Mouse (Mus musculus) retina, embryonic 14.5 days (tissue): ENCODE measurements around the gene Ipmk.

Source experiments
- DNase-seq: peaks from one replicate; pipeline ENCODE4 v3.0.0-alpha.2; 2015; ENCODE audit warnings: low spot score

The Ipmk gene

GRCm38 (mm10) chr10:71340195-71340594 lies 7.4 kb upstream of the Ipmk start:
- no peak for DNase-seq

- DNase-seq = no peak
Measured at GRCm38 (mm10) chr10:71341290-71341689, 6.3 kb upstream of the Ipmk start.

GRCm38 (mm10) chr10:71342030-71342805 lies 5.3 kb upstream of the Ipmk start:
- peak; percentile 40 for DNase-seq

- no peak for DNase-seq
Measured at GRCm38 (mm10) chr10:71343130-71343529, 4.4 kb upstream of the Ipmk start.

- no peak for DNase-seq
Measured at GRCm38 (mm10) chr10:71343567-71344265, 3.8 kb upstream of the Ipmk start.

GRCm38 (mm10) chr10:71344579-71345143 lies 2.9 kb upstream of the Ipmk start, which contains the start of gene Cisd1:
Gene Cisd1, minus strand, starts transcription at chr10:71344954.
- peak; percentile 96 for DNase-seq

GRCm38 (mm10) chr10:71346106-71346505 lies 1.5 kb upstream of the Ipmk start:
- DNase-seq = no peak

- DNase-seq = no peak
Measured at GRCm38 (mm10) chr10:71346722-71347508, 648 bp upstream of the Ipmk start.

- DNase-seq = no peak
Measured at GRCm38 (mm10) chr10:71347964-71348636, 537 bp downstream of the Ipmk start.

- no peak for DNase-seq
Measured at GRCm38 (mm10) chr10:71348637-71349280, 1.2 kb downstream of the Ipmk start.

- DNase-seq = no peak
Measured at GRCm38 (mm10) chr10:71349290-71349689, 1.7 kb downstream of the Ipmk start.

- no peak for DNase-seq
Measured at GRCm38 (mm10) chr10:71351301-71351700, 3.7 kb downstream of the Ipmk start.

- no peak for DNase-seq
Measured at GRCm38 (mm10) chr10:71353850-71354249, 6.3 kb downstream of the Ipmk start.

- DNase-seq = no peak
Measured at GRCm38 (mm10) chr10:71354947-71355346, 7.4 kb downstream of the Ipmk start.

- DNase-seq = peak; percentile 52
Measured at GRCm38 (mm10) chr10:71361044-71361443, 13.5 kb downstream of the Ipmk start.

- DNase-seq = peak; percentile 44
Measured at GRCm38 (mm10) chr10:71361836-71362562, 14.4 kb downstream of the Ipmk start.

GRCm38 (mm10) chr10:71363440-71363839 lies 15.9 kb downstream of the Ipmk start:
- DNase-seq = no peak

- no peak for DNase-seq
Measured at GRCm38 (mm10) chr10:71363858-71364257, 16.3 kb downstream of the Ipmk start.

GRCm38 (mm10) chr10:71368128-71368940 lies 20.8 kb downstream of the Ipmk start:
- DNase-seq = no peak

- no peak for DNase-seq
Measured at GRCm38 (mm10) chr10:71369466-71369865, 21.9 kb downstream of the Ipmk start.
